ENCODE assay signal across 23 mouse cellular contexts in genomic region chr6:100708248-100708647, GRCm38 (mm10). TPM values are rescaled to one million over a fixed set of nuclear protein-coding genes. Genes with fewer than 3 reads are reported as not detected.
A peak's percentile ranks its signal among the peaks of the same experiment; 100 is the strongest.
DNase-seq lines count a peak whose midpoint lies in the region; ATAC-seq and TF ChIP-seq lines count a peak whose summit lies in the region.
"Had no signal": no experiment of that assay in that cellular context is flagged by ENCODE, and none has a peak within 500 bp of the region (broad histone marks: within the 10 kb centered on the region; RNA-seq: fewer than 3 reads in every experiment).

No protein-coding gene starts in this region.

- TF ChIP-seq CTCF in forebrain, postnatal 0 days (IDR thresholded peaks at IDR 0.05; ENCODE audit: low read depth), result no peak

- H3K27ac ChIP-seq in limb, embryonic 12.5 days, result peak overlapping the region; percentile 87; the same call in 1 of the 2 replicates
- no peak overlapping the region for H3K27ac ChIP-seq in limb, embryonic 10.5 days
- H3K27ac ChIP-seq in embryonic facial prominence, embryonic 14.5 days (replicated peaks; ENCODE audit: low read depth, low read length), result peak overlapping the region; percentile 88
- peak overlapping the region; percentile 89; the same call in 1 of the 2 replicates for H3K27ac ChIP-seq in limb, embryonic 13.5 days
- H3K27ac ChIP-seq in forebrain, postnatal 0 days (ENCODE audit: low read depth, low read length), result no peak overlapping the region
- H3K27ac ChIP-seq: heart, adult 2 months; heart, embryonic 10.5 days; heart, embryonic 13.5 days; hindbrain, embryonic 14.5 days; hindbrain, postnatal 0 days had no signal

- 75% methylated on average over 1 of the region's 1 CpGs for WGBS in limb, embryonic 12.5 days
- WGBS in limb, embryonic 10.5 days, result 91% methylated on average over 1 of the region's 1 CpGs
- 59% methylated on average over 1 of the region's 1 CpGs for WGBS in embryonic facial prominence, embryonic 14.5 days
- WGBS in limb, embryonic 13.5 days, result 76% methylated on average over 1 of the region's 1 CpGs
- WGBS in forebrain, postnatal 0 days, result 84% methylated on average over 1 of the region's 1 CpGs

- no peak overlapping the region for H3K4me3 ChIP-seq in limb, embryonic 12.5 days (replicated peaks)
- no peak overlapping the region for H3K4me3 ChIP-seq in limb, embryonic 10.5 days
- H3K4me3 ChIP-seq in embryonic facial prominence, embryonic 14.5 days (ENCODE audit: low read depth, low read length), result peak overlapping the region; percentile 5
- H3K4me3 ChIP-seq in limb, embryonic 13.5 days, result no peak overlapping the region
- no peak overlapping the region for H3K4me3 ChIP-seq in myocyte
- H3K4me3 ChIP-seq in forebrain, postnatal 0 days (ENCODE audit: low read depth, low read length), result no peak overlapping the region
- H3K4me3 ChIP-seq: heart, adult 2 months; heart, embryonic 10.5 days; heart, embryonic 13.5 days had no signal

- peaks cover 3% of the 10 kb centered on the region; the same call in 1 of the 2 replicates for H3K27me3 ChIP-seq in limb, embryonic 12.5 days
- peaks cover 20% of the 10 kb centered on the region for H3K27me3 ChIP-seq in limb, embryonic 10.5 days (ENCODE audit: low read depth, poor library complexity, severe bottlenecking)
- no peaks in the 10 kb centered on the region for H3K27me3 ChIP-seq in embryonic facial prominence, embryonic 14.5 days (replicated peaks; ENCODE audit: control insufficient read depth, insufficient read depth, low read length)
- H3K27me3 ChIP-seq in limb, embryonic 13.5 days, result no peaks in the 10 kb centered on the region; the same call in 1 of the 2 replicates
- H3K27me3 ChIP-seq in myocyte (ENCODE audit: control insufficient read depth, insufficient read depth, insufficient read length), result no peaks in the 10 kb centered on the region
- peaks cover 9% of the 10 kb centered on the region; the same call in 1 of the 2 replicates for H3K27me3 ChIP-seq in forebrain, postnatal 0 days (ENCODE audit: insufficient read depth, low read length)

- no peak for DNase-seq in limb, embryonic 10.5 days (ENCODE audit: low spot score)
- DNase-seq in embryonic facial prominence, embryonic 14.5 days (ENCODE audit: low spot score), result no peak
- DNase-seq in cerebellum, adult 9-11 months, result no peak
- no peak for DNase-seq in forebrain, postnatal 0 days
- DNase-seq: adrenal gland, adult 8-10 months; cerebellum, adult 11-12 months; cerebellum, adult 8-10 months had no signal

- no peaks in the 10 kb centered on the region for H3K9me3 ChIP-seq in limb, embryonic 12.5 days
- H3K9me3 ChIP-seq in limb, embryonic 10.5 days (replicated peaks), result no peaks in the 10 kb centered on the region
- no peaks in the 10 kb centered on the region for H3K9me3 ChIP-seq in embryonic facial prominence, embryonic 14.5 days (ENCODE audit: control insufficient read depth, low read length)
- H3K9me3 ChIP-seq in limb, embryonic 13.5 days, result no peaks in the 10 kb centered on the region
- H3K9me3 ChIP-seq in forebrain, postnatal 0 days (ENCODE audit: low read length), result no peaks in the 10 kb centered on the region
- H3K9me3 ChIP-seq: heart, embryonic 10.5 days; heart, embryonic 13.5 days had no signal

- H3K4me2 ChIP-seq in limb, embryonic 12.5 days, result no peak overlapping the region
- H3K4me2 ChIP-seq in embryonic facial prominence, embryonic 14.5 days (ENCODE audit: low read depth, low read length), result peak overlapping the region; percentile 57
- peak overlapping the region; percentile 78 for H3K4me2 ChIP-seq in limb, embryonic 13.5 days (replicated peaks)
- peak overlapping the region; percentile 64 for H3K4me2 ChIP-seq in myocyte (ENCODE audit: low read depth)
- no peak overlapping the region for H3K4me2 ChIP-seq in forebrain, postnatal 0 days (ENCODE audit: low read depth)
- H3K4me2 ChIP-seq: heart, embryonic 13.5 days; hindbrain, embryonic 14.5 days had no signal

- H3K79me2 ChIP-seq in myocyte (ENCODE audit: control insufficient read depth, insufficient read depth), result no peaks in the 10 kb centered on the region

- no peak overlapping the region for H3K9ac ChIP-seq in limb, embryonic 12.5 days (replicated peaks)
- no peak overlapping the region for H3K9ac ChIP-seq in embryonic facial prominence, embryonic 14.5 days (ENCODE audit: low read depth, low read length)
- H3K9ac ChIP-seq in limb, embryonic 13.5 days, result no peak overlapping the region
- no peak overlapping the region for H3K9ac ChIP-seq in forebrain, postnatal 0 days
- H3K9ac ChIP-seq: heart, embryonic 13.5 days; hindbrain, embryonic 14.5 days had no signal

- no peaks in the 10 kb centered on the region for H3K36me3 ChIP-seq in limb, embryonic 12.5 days
- no peaks in the 10 kb centered on the region for H3K36me3 ChIP-seq in limb, embryonic 10.5 days
- H3K36me3 ChIP-seq in embryonic facial prominence, embryonic 14.5 days (ENCODE audit: control insufficient read depth, insufficient read depth, low read length), result no peaks in the 10 kb centered on the region; the same call in 1 of the 2 replicates
- H3K36me3 ChIP-seq in limb, embryonic 13.5 days, result no peaks in the 10 kb centered on the region
- no peaks in the 10 kb centered on the region for H3K36me3 ChIP-seq in myocyte (ENCODE audit: control insufficient read depth, insufficient read depth)
- H3K36me3 ChIP-seq in forebrain, postnatal 0 days (ENCODE audit: insufficient read depth), result no peaks in the 10 kb centered on the region
- H3K36me3 ChIP-seq: heart, embryonic 10.5 days; heart, embryonic 13.5 days had no signal

- no peak for TF ChIP-seq POLR2A in myocyte (IDR thresholded peaks at IDR 0.05; ENCODE audit: insufficient read length, low read depth)

- H3ac ChIP-seq in myocyte (ENCODE audit: control insufficient read depth, insufficient read length), result no peak overlapping the region

- no peak for ATAC-seq in limb, embryonic 12.5 days (ENCODE audit: insufficient number of reproducible peaks, insufficient read depth, low FRiP score, low TSS enrichment, low read depth)
- ATAC-seq in embryonic facial prominence, embryonic 14.5 days (ENCODE audit: low read depth), result no peak
- no peak for ATAC-seq in limb, embryonic 13.5 days (ENCODE audit: low FRiP score, low read depth)
- ATAC-seq in megakaryocyte-erythroid progenitor cell, adult 5-6 weeks (replicated peaks; ENCODE audit: low FRiP score, low TSS enrichment, poor library complexity, severe bottlenecking), result no peak
- no peak for ATAC-seq in forebrain, postnatal 0 days
- ATAC-seq: activated CD4-positive, CD25-positive, alpha-beta regulatory T cell, adult 4 months; CD4-positive, CD25-positive, alpha-beta regulatory T cell, adult 4 months; forebrain, embryonic 14.5 days; hindbrain, postnatal 0 days; inflammation-experienced regulatory T-cells, adult 6 months; intestine, embryonic 16.5 days had no signal

- peaks cover 27% of the 10 kb centered on the region for H3K4me1 ChIP-seq in limb, embryonic 12.5 days (replicated peaks)
- peaks cover 31% of the 10 kb centered on the region for H3K4me1 ChIP-seq in limb, embryonic 10.5 days
- H3K4me1 ChIP-seq in embryonic facial prominence, embryonic 14.5 days (ENCODE audit: control insufficient read depth, insufficient read depth, low read length), result peaks cover 45% of the 10 kb centered on the region
- peaks cover 52% of the 10 kb centered on the region for H3K4me1 ChIP-seq in limb, embryonic 13.5 days
- H3K4me1 ChIP-seq in forebrain, postnatal 0 days (ENCODE audit: insufficient read depth), result no peaks in the 10 kb centered on the region

TF ChIP-seq in myocyte, 11 proteins besides CTCF, POLR2A, EP300 and RAD21:
- TF ChIP-seq SRF (IDR thresholded peaks at IDR 0.05; ENCODE audit: control insufficient read depth, insufficient read length, low read depth), result no peak
- TF ChIP-seq MYOD1 (IDR thresholded peaks at IDR 0.05; ENCODE audit: control insufficient read depth in 1 of 3, insufficient read length in 2 of 3, low read depth in 2 of 3), result no peak

RNA-seq across cellular contexts. Expression of gene Gxylt2, which starts 3.7 kb away (rescaled TPM):
- polyA plus RNA-seq in limb, embryonic 12.5 days (2016; fragmentation: Nextera tagmentation; extraction: Ambion mirVana), result 10.9 and 12.5 TPM in 2 replicates
- polyA plus RNA-seq in limb, embryonic 10.5 days (2016; fragmentation: Nextera tagmentation; extraction: Ambion mirVana), result 2.4 and 4.4 TPM in 2 replicates
- polyA plus RNA-seq in embryonic facial prominence, embryonic 14.5 days (2014; fragmentation: Nextera tagmentation; extraction: Ambion mirVana), result 31.7 and 33.7 TPM in 2 replicates
- 21.2 and 23.5 TPM in 2 replicates for polyA plus RNA-seq in limb, embryonic 13.5 days (2015; fragmentation: Nextera tagmentation; extraction: Ambion mirVana)
- polyA plus RNA-seq in myocyte (2012; fragmentation: generic; extraction: Trizol), result 2.2 TPM
- total RNA-seq in megakaryocyte-erythroid progenitor cell, adult 5-6 weeks (2014; fragmentation: Nextera tagmentation), result not detected in 2 replicates
- not detected in 2 replicates for total RNA-seq in megakaryocyte-erythroid progenitor cell, adult 5-6 weeks (2017)
- total RNA-seq in forebrain, postnatal 0 days (2014; rRNA removed), result 1.3 and 2.9 TPM in 2 replicates
- polyA plus RNA-seq in forebrain, postnatal 0 days (2015; fragmentation: Nextera tagmentation; extraction: Ambion mirVana), result 1.1 and 1.8 TPM in 2 replicates
- total RNA-seq: common myeloid progenitor, adult 5-6 weeks; granulocyte monocyte progenitor cell, adult 5-6 weeks had no signal

RNA-seq across cellular contexts. Expression of gene Shq1, which starts 37.3 kb away (rescaled TPM):
- polyA plus RNA-seq in limb, embryonic 12.5 days (2016; fragmentation: Nextera tagmentation; extraction: Ambion mirVana), result 19.3 and 20.1 TPM in 2 replicates
- polyA plus RNA-seq in limb, embryonic 10.5 days (2016; fragmentation: Nextera tagmentation; extraction: Ambion mirVana), result 21.8 and 22.9 TPM in 2 replicates
- polyA plus RNA-seq in embryonic facial prominence, embryonic 14.5 days (2014; fragmentation: Nextera tagmentation; extraction: Ambion mirVana), result 12.5 and 14.2 TPM in 2 replicates
- polyA plus RNA-seq in limb, embryonic 13.5 days (2015; fragmentation: Nextera tagmentation; extraction: Ambion mirVana), result 17.5 and 18.6 TPM in 2 replicates
- polyA plus RNA-seq in myocyte (2012; fragmentation: generic; extraction: Trizol), result 6.6 TPM
- 13.0 and 20.7 TPM in 2 replicates for total RNA-seq in megakaryocyte-erythroid progenitor cell, adult 5-6 weeks (2014; fragmentation: Nextera tagmentation)
- total RNA-seq in megakaryocyte-erythroid progenitor cell, adult 5-6 weeks (2017), result 15.1 and 18.4 TPM in 2 replicates
- total RNA-seq in forebrain, postnatal 0 days (2014; rRNA removed), result 4.6 and 6.2 TPM in 2 replicates
- 5.2 and 5.9 TPM in 2 replicates for polyA plus RNA-seq in forebrain, postnatal 0 days (2015; fragmentation: Nextera tagmentation; extraction: Ambion mirVana)

Comparison
In these comparisons a context has a peak if more than half of its experiments do, and no peak if none do; other contexts are left out.
1. H3K27ac ChIP-seq: peak in limb, embryonic 12.5 days (single experiment), embryonic facial prominence, embryonic 14.5 days (single experiment) and limb, embryonic 13.5 days (single experiment); none in limb, embryonic 10.5 days (single experiment) and forebrain, postnatal 0 days (single experiment).
2. H3K4me2 ChIP-seq: peak in embryonic facial prominence, embryonic 14.5 days (single experiment), limb, embryonic 13.5 days (single experiment) and myocyte (single experiment); none in limb, embryonic 12.5 days (single experiment) and forebrain, postnatal 0 days (single experiment).